Mouse (Mus musculus) heart, postnatal 10 days (tissue): ENCODE results near the gene St3gal4. TPM values are rescaled to one million over a fixed set of nuclear protein-coding genes. Genes with fewer than 3 reads are reported as not detected.

Experiments
- DNase-seq, 2 experiments: peaks; one replicate each; pipeline ENCODE4 v3.0.0; 2021
- intact Hi-C: fragments of 180-260 bp; cut with DNase I; formaldehyde crosslinking; loops from one replicate; pipeline ENCODE4 v1.15.1; 2025
- total RNA-seq, 2 experiments: library from RNA; stranded (reverse); gene quantifications; 2 replicates each; pipeline ENCODE4 v1.2.3; 2021

Gene St3gal4
- total RNA-seq, 2 experiments from 2014 or later: 33.9 to 43.2 TPM

DNA sequence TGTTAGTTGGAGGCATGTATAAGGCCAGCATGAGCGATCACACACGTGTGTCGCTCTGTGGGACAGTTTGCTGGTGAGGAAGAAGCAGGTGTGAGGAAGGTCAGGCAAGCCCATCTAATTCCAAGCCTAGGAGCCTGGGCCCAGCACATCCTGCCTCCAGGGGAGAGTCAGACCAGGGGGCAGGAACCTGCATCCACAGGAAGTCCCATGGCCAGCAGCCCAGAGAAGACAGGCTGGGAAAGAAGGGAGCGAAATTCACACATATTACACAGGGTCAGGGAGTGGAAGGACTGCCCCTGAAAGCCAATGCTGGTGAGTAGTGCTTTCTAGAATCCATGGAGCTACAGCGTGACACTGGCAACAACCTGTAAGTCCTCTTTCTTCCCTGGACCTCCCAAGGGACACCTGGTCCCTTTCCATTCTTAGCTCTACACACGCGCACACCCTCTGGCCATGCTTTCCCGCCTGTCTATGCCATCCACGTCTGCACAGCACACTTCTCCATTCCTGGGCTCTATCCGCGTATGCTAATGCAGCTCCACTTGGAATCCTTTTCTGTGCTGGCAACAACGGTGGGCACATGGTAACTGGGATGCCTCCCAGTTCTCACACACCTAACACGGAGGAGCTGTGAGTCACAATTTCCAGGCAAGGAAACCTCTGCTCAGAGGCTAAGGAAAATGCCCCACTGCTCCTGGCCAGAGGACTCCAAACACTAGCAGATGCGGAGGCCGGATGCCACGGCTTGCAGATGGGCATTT is 12.7 kb upstream of the St3gal4 start:
- DNase-seq: peak; percentile 65 to 66
- intact Hi-C loops: no loop called here

DNA sequence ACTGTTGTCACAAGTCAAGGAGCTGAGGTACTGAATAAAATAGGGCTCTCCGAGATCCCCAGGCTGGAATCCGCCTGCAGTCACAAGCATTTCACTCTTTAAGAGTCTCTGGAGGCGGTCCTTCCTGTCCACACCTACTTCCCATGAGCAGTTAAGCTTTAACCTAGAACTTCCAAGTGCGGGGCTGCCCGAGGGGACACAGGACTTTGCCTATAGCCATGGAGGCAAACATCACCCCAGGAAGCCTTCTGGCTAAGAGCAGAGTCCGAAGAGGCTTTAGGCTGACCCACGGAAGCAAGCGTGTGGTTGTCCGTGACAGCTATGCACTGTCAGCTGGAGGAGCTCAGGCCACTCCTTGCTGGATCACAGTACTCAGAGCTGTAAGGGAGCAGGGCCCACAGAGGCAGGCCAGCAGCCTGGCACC is 9.9 kb upstream of the St3gal4 start:
- intact Hi-C loops: no loop called here
- DNase-seq: no peak

DNA sequence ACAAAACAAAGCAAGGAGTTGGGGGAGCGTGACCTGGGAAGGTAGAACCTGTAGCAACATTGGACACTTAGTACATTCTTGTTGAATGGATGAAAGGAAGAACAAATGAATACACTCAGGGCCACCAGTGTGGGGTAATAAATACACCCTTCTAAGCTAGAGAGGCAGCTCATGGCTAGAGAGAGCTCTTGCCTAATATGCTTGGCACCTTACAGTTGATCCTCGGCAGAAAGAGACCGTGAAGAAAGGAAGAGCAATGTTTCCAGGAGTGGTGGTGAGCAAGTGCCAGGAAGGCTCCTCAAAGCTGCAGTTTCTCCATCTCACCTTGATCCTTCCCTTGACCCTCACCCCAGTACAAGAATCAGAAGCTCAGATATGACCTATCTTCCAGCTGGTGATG is 9.5 kb upstream of the St3gal4 start:
- DNase-seq: peak in 1 of 2 experiments; percentile 26
- intact Hi-C loops: no loop called here

DNA sequence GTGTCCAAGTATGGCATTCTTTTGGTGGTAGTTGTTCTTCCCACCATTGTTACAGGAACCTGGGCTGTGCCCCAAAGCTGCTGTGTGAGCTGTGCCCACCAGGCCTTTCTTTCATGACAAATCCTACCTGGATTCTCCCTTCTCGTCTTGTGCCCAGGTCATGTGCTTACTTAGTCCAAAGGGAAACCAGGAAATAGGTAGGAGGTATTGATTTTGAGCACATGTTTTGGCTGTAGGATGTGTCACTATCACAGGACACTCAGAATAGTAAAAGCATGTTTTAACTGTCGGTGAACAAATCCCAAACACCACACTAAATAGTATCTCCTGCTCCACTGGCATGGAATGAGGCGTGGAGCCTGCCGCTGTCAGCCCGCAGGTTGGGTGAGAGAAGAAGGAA is 8.5 kb upstream of the St3gal4 start:
- DNase-seq: no peak
- intact Hi-C loops: no loop called here

DNA sequence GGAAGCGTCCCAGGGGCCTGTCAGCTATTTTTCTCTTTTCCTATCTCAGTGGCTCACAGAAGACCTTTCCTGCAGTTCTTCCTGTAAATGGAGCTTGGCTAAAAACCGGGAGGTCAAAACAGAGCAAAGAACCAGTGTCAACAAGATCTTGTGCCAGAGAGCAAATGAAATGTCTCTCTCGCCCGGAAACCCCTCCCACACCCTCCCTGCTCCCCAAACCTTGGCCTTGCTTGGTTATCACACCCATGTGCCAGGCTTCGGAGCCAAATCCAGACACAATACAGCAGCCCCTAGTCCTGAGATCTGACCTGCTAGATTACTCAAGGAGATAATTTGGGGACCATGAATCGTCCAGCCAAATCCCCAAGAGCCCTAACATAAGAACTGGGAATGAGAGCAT is 8.1 kb upstream of the St3gal4 start:
- DNase-seq: peak in 1 of 2 experiments; percentile 56
- intact Hi-C loops: no loop called here

DNA sequence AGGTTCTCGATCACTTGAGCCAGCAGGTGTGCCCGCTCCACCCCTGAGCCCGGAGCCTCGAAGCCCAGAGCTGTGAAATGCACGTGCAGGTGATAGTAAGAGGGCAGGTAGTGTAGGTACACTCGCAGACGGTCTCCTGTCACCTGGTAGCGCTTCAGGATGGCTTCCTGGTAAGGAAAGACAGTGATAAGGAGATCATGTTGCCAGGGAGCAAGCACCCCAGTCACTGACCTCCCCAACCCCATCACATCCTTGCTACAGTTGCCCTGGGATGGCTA is 5.5 kb upstream of the St3gal4 start:
- intact Hi-C loops: no loop called here
- DNase-seq: no peak

DNA sequence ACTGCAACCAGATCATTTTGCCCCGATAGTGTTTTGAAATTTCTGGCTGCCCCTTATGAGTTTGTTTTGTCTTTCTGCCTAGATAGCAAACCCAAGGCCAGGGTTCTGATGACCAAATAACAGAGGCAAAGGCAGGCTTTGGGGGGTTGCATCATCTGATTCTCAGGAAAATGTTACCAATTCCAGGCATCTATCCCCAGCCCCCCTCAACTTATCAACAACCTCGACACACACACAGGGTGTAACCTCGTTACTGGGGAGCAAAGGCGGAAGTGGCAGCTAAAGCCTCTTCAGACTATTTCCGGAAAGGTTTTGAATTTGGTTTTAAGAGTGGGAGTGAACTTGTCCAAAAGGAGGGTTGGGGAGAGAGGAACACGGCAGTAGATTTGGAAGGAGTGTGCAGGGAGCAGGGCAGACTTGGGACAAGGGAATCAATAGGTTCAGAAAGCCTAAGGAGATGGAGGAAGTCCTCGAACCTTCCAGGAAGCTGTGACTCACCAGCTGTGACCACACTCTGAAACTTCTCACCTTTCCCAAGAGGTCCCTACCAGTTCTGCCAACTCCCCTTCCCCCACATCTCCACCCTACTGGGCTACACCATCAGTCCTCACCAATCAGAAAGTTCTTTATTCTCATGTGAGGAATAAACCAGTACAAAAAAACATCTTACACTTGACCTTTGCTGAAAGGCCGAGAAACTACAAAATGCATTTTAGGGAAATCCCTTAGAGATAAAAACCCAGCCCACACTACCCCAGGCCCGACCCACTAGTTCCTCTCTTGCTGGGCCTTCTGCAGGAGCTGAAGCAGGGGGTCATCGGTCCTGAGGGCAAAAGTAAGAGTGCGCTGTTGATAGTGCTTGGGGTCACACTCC is 5.0 kb upstream of the St3gal4 start:
- no peak for DNase-seq
- intact Hi-C loops: no loop called here

DNA sequence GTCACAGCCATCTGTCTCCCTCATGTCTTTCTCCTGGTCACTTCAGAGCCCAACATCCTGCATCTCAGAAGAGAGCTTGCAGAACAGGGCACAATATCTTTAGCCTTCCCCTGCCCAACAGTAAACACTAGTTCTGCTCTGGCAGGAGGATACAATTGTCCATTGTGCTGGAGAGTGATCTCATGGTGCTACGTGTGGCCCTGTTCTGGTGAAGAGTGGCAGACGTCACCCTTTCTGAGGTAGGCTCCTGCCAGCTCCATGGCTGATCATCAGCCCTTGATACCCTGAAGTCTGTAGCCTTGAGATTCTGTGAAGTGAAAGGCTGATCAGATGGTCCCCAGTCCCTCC is 4.4 kb upstream of the St3gal4 start:
- intact Hi-C loops: no loop called here
- DNase-seq: no peak

DNA sequence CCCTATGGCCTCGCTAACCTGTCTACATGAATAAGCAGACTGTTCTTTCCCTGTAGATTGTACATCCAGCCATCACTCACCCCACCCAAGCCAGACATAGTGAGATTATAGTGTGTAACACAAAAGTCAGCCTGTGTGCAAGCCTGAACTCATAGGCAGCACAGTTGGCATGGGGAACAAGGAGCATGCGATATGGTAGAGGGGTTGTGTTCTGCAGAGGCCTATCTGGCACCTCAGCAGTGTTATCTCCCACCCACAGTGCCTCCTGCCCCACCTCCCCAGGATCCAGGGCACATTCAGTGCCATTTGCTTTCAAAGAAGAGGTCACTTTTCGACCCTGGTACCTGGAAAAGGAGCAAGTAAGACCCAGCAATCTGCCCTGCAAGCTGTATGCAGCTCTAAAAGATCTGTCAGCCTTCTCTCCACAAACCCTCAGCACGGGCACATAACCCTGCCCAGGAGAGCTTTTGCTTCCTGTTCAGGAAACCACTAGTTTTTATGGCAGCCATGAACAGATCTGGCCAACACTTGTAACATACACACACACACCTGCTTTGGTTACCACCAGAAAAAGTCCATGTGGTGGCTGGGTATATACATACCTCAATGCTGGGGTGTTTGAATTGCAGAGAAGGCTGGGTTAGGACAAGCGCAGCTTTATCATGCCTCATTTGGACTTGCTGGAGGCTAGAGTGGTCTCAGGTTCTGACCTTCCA is 3.6 kb upstream of the St3gal4 start:
- DNase-seq: no peak
- intact Hi-C loops: no loop called here

DNA sequence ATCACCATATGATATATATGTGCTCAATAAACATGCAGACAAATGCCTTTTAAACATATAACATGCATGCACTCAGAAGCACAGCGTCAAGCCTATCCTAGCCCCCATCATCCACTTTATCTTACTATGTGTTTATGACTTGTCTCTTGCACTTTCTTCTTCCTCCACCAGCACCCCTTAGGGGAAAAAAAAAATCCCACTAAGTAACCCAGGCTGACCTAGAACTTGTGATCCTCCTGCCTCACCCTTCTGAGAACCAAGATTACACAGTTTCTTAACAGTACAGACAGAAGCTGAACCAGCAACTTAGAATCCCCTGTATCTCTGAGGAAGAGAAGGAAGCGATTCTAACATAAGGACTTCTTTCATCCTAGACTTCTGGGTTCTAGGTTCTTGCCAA is 505 bp downstream of the St3gal4 start:
- DNase-seq: no peak
- intact Hi-C loops: no loop called here

DNA sequence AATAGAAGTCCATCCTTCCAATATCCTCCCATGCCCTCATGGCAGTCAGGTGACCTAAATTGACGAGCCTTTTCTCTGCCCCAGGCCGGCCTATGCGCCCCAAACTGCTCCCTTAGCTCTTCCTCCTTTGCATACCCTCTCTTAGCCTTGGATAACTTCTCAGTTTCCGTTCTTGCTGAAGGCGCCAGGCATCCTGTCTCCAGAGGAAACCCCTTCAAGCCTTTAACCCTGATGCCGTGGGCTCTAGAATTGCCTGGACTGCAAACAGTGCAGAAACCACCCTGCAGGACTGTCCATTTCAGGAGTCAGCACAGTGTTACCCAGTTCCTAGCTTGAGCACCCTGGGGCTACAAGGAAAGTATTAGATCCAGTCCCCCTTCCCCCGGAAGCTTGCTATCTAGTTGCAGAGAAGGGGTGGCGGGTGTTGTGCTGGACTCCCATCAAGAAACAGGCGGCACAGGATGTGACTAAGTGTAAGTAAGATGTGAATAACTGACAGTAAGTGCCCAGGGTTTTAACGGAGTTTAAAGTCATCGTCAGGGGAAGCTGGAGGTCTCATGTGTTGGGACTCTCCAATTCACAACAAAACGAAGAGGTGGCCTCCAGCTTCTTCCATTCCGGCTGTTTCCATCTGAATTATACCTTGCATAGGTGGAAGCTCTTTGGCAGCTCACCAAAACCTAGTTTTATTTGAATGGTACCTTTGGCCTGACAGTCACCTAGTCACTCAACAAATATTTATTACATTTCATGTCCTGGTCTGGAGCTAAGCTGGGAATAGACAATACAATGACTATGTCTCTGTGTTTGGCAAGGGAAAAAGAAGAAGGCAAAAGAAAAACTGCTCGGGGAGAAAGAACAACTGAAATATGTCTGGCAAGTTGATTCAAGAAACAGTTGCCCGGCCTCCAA is 1.4 kb downstream of the St3gal4 start:
- intact Hi-C loops: loop anchor here (2.0 kb wide), 2 partner anchors 49 to 79 kb away; no protein-coding TSS in a partner anchor
- peak; percentile 71 for DNase-seq

DNA sequence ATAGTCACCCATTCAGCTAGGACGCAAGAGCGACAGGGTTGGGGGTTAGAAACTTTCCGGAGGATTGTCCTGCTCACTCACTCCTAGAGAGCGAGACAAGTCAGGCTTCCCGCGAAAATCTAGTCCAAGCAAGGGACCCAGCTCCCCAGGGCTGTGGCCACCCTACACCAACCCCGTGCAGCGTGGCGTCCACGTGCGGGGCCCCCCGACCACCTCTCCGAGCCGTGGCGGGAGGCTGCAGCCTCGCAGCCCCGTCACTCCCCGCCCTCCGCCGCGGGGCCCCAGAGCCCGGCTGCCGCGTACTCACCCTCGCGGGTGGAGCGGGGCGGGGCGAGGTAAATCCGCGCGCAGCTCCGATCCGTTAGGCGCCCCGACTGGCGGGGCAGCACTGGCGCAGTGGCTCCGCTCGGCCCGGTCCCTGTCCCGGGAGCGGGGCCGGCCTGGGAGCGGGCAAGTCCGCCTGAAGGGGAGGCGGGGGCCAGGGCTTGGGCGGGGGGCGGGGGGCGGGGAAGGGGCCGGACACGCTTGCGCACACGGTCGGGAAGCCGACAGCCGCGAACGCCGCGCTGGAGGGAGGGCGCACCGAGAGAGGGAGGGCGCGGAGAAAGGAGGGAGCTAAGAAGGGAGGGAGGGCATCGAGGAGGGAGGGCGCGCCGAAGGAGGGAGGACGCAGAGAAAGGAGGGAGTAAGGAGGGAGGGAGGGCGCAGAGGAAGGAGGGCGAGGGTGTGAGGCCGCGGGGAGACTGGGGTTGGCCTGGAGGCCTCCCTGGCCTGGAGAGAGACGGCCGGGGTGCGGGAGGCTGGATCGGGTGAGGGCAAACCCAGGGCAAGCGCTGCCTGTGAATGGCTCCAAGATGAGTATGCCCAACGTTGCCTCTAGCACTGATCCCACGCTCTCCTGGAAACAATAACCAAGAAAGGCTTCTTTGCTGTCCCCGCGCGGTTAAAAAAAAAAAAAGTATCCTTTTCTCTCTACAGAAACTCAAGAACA is 2.4 kb downstream of the St3gal4 start:
- intact Hi-C loops: loop anchor here (2.0 kb wide), 2 partner anchors 50 to 78 kb away; no protein-coding TSS in a partner anchor

DNA sequence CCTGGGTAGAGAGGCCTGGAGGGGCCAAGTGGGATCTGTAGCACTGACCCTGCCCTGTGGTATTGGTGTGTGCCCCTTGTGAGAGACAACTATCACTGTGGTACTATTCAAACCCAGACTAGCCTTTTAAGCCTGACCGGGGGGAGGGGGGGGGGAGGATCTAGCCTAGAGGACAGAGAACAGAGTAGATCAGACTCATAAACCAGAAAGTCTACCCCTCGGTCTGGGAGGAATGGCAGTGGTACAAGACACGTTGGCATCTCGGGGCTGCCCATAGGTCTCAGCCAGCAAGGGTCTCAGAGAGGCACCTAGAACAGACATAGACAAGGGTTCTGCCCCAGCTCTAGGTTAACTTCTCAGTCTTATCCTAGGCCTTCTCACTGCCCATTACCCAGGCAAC is 3.3 kb downstream of the St3gal4 start:
- intact Hi-C loops: loop anchor here (2.0 kb wide), 2 partner anchors 51 to 77 kb away; no protein-coding TSS in a partner anchor
- no peak for DNase-seq

More for the DNA sequence above, 2.4 kb downstream of the St3gal4 start:
- peak; percentile 85 to 88 for DNase-seq

DNA sequence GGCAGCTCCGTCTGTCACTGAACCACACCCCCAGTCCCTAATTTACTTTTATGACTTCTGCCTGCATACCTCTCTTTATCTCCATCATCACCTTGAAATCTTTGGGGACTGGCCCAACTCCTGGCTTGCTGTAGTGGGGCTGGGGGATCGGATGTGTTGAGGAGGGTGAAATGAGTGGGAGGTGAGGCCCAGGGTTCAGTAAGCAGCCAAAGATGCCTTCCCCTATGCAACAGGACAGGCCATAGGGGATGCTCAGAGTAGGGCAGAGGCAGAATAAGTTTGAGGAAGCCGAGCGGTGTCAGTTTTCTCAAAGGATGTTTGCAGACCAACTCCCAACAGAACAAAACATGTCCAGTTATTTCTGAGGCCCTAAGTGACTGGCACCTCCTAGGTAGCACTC is 3.8 kb downstream of the St3gal4 start:
- no peak for DNase-seq
- intact Hi-C loops: no loop called here

DNA sequence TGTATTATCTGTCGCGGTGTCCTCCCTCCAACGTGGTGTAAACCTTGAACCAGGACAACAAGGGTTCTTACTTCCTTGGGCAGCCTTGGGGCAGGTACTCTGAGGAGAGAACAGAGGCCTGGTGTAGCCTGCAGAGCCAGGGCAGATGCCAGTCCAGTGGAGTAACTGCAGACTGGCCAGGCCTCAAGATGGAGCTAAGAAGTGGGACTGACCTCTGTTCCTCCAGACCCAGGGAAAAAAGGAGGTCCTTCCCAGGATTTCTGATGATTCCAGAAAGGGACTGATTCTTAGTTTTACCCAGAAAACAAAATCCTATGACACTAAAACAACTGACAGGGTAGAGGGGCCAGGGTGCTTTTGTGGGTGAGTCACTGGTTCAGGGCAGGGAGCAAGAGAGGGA is 4.8 kb downstream of the St3gal4 start:
- intact Hi-C loops: no loop called here
- DNase-seq: no peak

DNA sequence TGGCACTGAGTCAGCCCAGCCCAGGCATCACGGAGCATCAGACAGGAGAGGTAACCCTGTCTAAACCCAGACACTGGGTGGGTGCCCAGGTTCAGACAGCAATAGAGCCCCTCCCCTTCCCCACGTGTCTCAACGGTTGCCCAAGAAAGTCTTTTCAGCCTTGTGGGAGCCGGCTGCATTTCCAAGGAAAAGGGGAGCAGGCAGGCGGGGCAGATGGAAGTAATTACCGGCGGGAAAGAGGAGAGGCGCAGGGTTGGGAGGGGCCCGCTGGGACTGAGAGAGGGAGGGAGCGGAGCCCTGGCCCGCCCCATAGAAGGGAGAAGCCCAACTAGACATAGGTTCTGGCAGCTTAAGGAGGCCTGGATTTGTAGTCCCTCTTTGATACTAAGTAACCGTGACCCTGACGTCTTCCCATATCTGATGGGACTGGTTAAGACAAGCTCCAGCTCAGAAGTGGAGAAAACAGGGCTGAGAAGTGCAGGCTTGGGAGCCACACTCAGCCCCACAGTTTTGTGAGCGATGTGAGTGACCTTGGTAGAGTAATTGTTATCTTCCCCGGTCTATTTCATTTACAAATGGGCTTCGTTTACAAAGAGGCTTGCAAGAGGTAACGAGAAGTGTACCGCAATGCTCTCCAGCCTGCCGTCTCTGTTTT is 7.0 kb downstream of the St3gal4 start:
- peak; percentile 65 for DNase-seq
- intact Hi-C loops: loop anchor here (2.0 kb wide), 1 partner anchor 61 kb away; no protein-coding TSS in a partner anchor

DNA sequence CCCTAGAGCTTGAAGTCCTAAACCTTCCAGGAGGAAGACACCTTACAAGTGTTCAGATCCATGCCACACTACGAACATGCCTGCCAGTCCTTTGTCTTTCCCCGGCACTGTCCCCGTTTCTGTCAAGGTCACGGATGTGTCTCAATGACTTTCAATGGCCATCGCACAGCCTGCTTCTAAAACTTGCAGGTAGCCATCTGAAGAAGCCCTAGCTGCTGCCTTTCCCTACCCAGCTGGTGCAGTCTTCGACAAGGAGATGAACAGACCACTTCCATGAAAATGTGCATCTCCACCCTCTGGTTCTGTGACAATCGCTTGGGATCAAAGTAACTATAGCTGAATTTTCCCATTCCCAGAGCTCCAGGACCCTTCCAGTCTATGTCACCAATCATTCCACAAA is 7.6 kb downstream of the St3gal4 start:
- DNase-seq: no peak
- intact Hi-C loops: loop anchor here (2.0 kb wide), 1 partner anchor 61 kb away; no protein-coding TSS in a partner anchor

DNA sequence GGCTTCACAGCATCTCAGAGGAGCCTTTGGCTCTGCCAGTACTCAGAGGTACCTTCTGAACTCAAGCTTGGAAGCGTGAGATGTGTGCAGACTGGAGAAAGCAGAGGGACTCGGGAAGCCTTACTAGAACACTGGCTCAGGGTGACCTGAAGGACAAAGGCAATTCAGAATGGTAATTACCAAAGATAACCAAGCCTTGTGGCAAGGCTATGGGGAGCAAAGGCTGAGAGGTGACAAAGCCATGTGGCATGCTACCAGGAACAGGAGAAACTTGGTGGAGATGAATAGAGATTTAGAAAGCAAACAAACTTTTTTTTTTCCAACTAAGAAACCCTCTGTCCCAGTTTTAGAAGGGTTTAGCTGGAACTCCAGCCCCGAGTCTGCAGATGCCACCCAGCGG is 8.5 kb downstream of the St3gal4 start:
- intact Hi-C loops: loop anchor here (2.0 kb wide), 1 partner anchor 60 kb away; no protein-coding TSS in a partner anchor
- DNase-seq: no peak
